Mouse (Mus musculus) urinary bladder, postnatal 36 days (tissue): Measurements from ENCODE around the gene Tmem156.
"Not testable (repeated sequence)": the region's sequence is repeated elsewhere in the genome, so short reads cannot be mapped to it uniquely, and the experiment has no call there.

Experiments used
- DNase-seq, 2 experiments: peaks; one replicate each; pipeline ENCODE4 v3.0.0; 2022; ENCODE audit warnings: low spot score in 2 of 2, mixed read lengths in 1 of 2

Gene Tmem156

DNA sequence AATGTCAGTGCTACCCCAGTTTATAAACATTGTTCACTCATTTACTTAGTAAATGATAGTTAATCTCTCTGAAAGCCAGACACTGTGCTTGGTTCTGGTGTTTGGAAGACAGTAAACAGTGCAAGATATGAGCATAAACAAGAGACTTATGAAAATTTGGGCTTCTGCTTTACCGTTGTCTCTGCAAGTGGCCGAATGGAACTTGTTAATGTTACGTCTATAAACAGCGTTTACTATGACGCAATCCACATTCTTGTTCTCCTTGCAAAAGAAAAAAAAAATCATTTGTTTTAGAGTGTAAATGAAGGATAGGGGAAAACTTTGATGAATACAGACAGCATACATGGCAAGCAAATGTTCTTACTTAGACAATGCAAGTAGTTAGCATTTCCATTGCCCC is at the start of gene Tmem156:
Gene Tmem156, minus strand, starts transcription at position 212 of the 400 bp plus-strand sequence.
- DNase-seq = no peak

GRCm38 (mm10) chr5:65141242-65141641 is 49.3 kb upstream of the Tmem156 start:
- DNase-seq = no peak

- DNase-seq = no peak
Measured at GRCm38 (mm10) chr5:65137073-65137472, 45.1 kb upstream of the Tmem156 start.

- no peak for DNase-seq
Measured at GRCm38 (mm10) chr5:65136159-65136558, 44.2 kb upstream of the Tmem156 start.

GRCm38 (mm10) chr5:65131211-65131879 is 39.4 kb upstream of the Tmem156 start:
- DNase-seq = no peak

- no peak for DNase-seq
Measured at GRCm38 (mm10) chr5:65130528-65131210, 38.7 kb upstream of the Tmem156 start.

DNA sequence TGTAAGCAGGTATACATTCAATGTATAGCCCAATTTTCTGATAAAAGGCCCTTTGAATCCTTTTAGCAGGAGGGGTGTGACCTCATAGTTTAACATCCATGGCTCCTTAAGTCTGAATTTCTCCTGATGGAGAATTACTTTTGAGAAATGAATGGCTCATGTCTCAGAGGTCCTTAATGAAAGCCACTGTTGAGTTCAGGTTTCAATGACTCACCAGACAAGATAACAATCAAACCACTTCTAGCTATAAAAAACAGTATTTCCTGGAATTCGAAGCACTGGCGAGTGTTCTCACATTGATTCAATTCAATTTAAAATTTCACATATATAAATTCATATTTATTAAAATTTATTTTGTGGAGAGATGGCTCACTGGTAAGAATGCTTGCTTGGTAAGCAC is 36.5 kb upstream of the Tmem156 start:
- no peak for DNase-seq

GRCm38 (mm10) chr5:65126137-65126536 is 34.2 kb upstream of the Tmem156 start:
- no peak for DNase-seq

- DNase-seq = no peak
Measured at GRCm38 (mm10) chr5:65122616-65123015, 30.7 kb upstream of the Tmem156 start.

GRCm38 (mm10) chr5:65119918-65120317 is 28.0 kb upstream of the Tmem156 start:
- DNase-seq = no peak

DNA sequence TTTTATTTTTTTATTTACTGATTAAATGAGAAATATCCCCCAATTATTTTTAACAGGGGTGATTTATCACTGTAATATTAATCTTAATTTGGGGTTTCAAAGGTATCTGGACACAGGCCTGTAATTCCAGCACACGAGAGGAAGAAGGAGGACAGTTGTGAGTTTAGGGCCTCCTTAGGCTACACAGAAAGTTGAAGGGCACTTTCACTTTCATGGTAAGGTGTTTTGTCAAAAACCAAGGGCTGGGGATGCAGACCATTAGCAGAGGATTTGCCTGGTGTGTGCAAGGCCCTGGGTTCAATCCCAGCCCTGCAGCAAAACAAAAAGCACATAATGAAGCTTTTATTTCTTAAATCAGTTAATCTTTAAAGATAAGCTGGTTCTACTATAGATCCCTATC is 27.6 kb upstream of the Tmem156 start:
- DNase-seq = no peak

DNA sequence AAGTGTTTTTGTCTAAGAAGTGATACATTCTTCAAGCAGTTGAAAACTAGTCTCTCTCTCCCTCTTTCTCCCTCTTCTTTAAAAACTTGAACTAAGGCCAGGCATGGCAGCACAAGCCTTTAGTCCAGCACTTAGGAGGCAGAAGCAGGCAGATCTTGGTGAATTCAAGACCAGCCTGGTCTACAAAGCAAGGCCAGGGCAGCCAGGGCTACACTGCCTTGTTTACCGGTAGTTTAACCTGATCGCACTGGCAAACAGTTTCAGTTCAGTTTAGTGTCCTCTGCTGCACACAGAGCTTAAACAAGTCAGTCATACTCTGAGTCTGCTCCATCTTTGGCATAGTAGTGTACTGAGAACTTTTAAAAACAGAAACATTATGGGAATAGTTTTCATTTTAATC is 24.9 kb upstream of the Tmem156 start:
- DNase-seq = no peak

DNA sequence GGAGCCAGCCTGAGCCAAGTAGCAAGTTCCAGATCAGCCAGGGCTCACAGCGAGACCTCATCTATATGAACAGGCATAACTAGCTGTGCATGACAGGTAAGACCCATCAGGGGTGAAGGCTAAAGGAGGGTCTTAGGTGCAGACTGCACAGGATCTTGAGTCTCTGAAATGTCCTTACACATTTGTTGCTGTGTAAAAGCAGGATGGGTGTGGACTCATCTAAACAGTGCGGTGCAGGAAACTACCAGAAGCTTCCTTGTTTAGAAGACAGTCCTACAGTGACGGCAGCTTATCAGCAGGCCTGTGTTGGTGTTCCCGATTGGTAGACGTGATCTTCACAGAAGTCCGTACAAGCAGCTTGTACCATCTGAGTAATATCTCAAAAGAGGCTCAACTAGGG is 21.4 kb upstream of the Tmem156 start:
- no peak for DNase-seq

DNA sequence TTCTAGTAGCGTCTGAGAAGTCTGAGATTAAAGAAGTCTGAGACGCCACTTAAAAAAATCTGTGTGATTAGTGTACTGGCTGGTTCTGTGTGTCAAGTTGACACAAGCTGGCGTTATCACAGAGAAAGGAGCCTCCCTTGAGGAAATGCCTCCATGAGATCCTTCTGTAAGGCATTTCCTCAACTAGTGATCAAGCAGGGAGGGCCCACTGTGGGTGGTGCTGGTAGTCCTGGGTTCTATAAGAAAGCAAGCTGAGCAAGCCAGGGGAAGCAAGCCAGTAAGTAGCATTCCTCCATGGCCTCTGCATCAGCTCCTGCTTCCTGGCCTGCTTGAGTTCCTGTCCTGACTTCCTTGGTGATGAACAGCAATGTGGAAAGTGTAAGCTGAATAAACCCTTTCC is 20.3 kb upstream of the Tmem156 start:
- not testable (repeated sequence) for DNase-seq

GRCm38 (mm10) chr5:65107773-65108432 is 16.0 kb upstream of the Tmem156 start:
- peak in 1 of 2 experiments; percentile 23 for DNase-seq

- DNase-seq = peak; percentile 84 to 88
Measured at GRCm38 (mm10) chr5:65106876-65107772, 15.2 kb upstream of the Tmem156 start, which contains the start of gene Klhl5. Klhl5 (plus strand) TSS chr5:65107539.

GRCm38 (mm10) chr5:65102641-65103042 is 10.7 kb upstream of the Tmem156 start:
- DNase-seq = no peak

- DNase-seq = no peak
Measured at GRCm38 (mm10) chr5:65102026-65102640, 10.2 kb upstream of the Tmem156 start.

DNA sequence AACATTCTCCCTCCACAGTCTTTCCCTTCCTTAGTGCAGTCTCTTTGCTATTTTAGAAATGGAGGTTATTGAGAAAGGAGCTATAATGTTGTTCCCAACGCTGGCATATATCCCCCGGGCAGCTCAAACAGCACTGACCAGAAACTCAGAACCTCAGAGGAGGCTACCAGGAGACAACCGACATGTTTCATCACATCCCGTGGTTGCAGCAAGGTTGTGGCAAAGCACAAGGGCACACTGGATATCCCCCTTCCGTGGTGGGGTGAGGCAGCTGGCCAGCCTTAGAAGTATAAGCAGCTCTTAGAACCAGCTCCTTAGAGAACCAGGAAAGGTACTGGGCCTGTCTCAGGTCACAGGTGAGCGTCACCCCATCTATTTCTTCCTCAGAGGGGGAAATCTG is 9.7 kb upstream of the Tmem156 start:
- no peak for DNase-seq

- DNase-seq = no peak
Measured at GRCm38 (mm10) chr5:65101209-65101608, 9.3 kb upstream of the Tmem156 start.

DNA sequence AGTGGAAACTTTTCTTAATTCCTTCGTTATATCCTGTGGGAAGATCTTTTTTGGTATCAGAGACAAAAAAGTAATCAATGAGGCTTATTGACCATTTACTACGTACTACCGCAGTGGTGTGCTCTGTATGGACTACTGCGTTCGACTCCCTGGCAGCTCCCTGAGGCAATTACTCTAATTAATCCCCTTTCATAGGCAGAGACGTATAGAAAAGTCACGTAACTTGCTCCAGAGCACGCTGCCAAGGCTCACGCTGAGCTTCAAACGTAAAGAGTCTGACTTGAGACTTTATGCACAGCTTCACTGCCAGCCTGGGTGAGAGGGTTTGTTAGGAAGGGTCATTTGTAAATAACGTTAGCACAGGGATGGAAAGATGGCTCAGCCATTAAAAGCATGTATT is 8.1 kb upstream of the Tmem156 start:
- DNase-seq = no peak
